Mouse (Mus musculus) spleen, adult 2 months (tissue): ENCODE measurements around the gene Anxa8.

ENCODE experiments used
- CTCF ChIP-seq: fragments of 200-500 bp; IDR thresholded peaks from 2 replicates; pipeline ENCODE4 v1.5.1; 2011; ENCODE audit warnings: mild to moderate bottlenecking, inconsistent platforms; ENCODE audit not compliant: insufficient read depth, insufficient read length, insufficient replicate concordance; ENCODE audit errors: extremely low read depth
- POLR2A ChIP-seq: fragments of 200-500 bp; IDR thresholded peaks from 2 replicates; pipeline ENCODE4 v1.6.1; 2011; ENCODE audit warnings: low read depth, low read length, inconsistent platforms

DNA sequence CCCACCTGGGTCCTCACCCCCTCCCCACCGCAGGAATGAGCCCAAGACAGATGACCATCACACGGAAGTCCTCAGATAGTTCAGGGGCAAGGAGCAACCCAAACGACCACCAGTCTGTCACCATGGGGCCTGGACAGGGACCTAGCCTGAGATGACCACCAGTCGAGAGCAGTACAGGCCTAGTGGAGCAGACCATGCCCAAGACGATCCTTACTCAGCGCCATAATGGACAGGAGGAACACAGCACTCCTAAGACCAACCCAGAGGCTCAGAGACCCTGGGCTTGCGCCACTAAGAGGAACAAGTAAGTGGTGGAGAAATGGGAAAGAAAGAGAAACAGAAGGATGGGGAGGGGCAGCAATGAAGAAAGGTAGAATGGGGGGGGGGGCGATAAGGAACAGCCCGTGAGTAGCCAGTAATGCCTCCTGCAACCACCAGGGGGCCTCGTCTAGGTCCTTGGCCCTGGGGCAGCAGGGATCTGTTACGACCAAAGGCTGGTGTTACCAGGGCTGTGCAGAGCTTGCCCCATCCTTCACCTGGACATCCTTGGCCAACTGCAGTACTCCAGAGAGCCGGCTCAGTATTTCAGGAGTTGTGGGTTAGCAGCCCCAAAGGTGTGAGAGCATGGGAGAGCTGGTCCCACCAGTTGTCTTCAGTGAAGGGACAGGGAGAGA, 20.7 kb downstream of the Anxa8 start:
- TF ChIP-seq POLR2A = no peak
- TF ChIP-seq CTCF = peak; percentile 35; the same call in 1 of the 2 replicates
